ENCODE assay signal across 14 mouse cellular contexts in genomic region chr3:68975533-68976490, GRCm38 (mm10). TPM values are rescaled to one million over a fixed set of nuclear protein-coding genes. Genes with fewer than 3 reads are reported as not detected.
DNase-seq lines count a peak whose midpoint lies in the region; ATAC-seq and TF ChIP-seq lines count a peak whose summit lies in the region.
"Had no signal": no experiment of that assay in that cellular context is flagged by ENCODE, and none has a peak within 500 bp of the region (broad histone marks: within the 10 kb centered on the region; RNA-seq: fewer than 3 reads in every experiment).

No protein-coding gene starts in this region.

- H3K79me2 ChIP-seq in MEL (ENCODE audit: control insufficient read depth, insufficient read depth, low read length, poor library complexity) = no peaks in the 10 kb centered on the region

- peaks cover 43% of the 10 kb centered on the region for H3K4me1 ChIP-seq in heart, embryonic 13.5 days
- peaks cover 15 to 17% of the 10 kb centered on the region in 2 experiments for H3K4me1 ChIP-seq in MEL (ENCODE audit: control insufficient read depth in 1 of 2, insufficient read depth in 2 of 2, low read length in 2 of 2)
- peaks cover 12% of the 10 kb centered on the region; the same call in 1 of the 2 replicates for H3K4me1 ChIP-seq in embryonic facial prominence, embryonic 14.5 days (ENCODE audit: control insufficient read depth, insufficient read depth, low read length)
- H3K4me1 ChIP-seq in liver, embryonic 12.5 days = peaks cover 57% of the 10 kb centered on the region
- H3K4me1 ChIP-seq in midbrain, embryonic 13.5 days (replicated peaks) = no peaks in the 10 kb centered on the region

- no peak for TF ChIP-seq POLR2A in MEL (IDR thresholded peaks at IDR 0.05; ENCODE audit: control insufficient read depth in 1 of 2, insufficient read depth in 1 of 2, low read depth in 1 of 2, low read length in 2 of 2, poor library complexity in 1 of 2)

- no peak for TF ChIP-seq RAD21 in MEL (IDR thresholded peaks at IDR 0.05; ENCODE audit: low read depth, low read length)

- 0 out of 6 replicates have a peak, but pooled peaks of 1 of the 3 experiments have one; percentile 10 for TF ChIP-seq CTCF in MEL (IDR thresholded peaks at IDR 0.05 in 2 of 3, conservative IDR thresholded peaks at IDR 0.05 in 1 of 3; ENCODE audit: control insufficient read depth in 1 of 3, insufficient read depth in 1 of 3, low read depth in 2 of 3, low read length in 3 of 3, poor library complexity in 1 of 3, severe bottlenecking in 1 of 3)

- no peak overlapping the region for H3K9ac ChIP-seq in heart, embryonic 13.5 days
- 0 out of 2 replicates have a peak overlapping the region, but pooled peaks have one; percentile 5 for H3K9ac ChIP-seq in MEL (ENCODE audit: control insufficient read depth, low read depth, low read length, poor library complexity, severe bottlenecking)
- no peak overlapping the region for H3K9ac ChIP-seq in embryonic facial prominence, embryonic 14.5 days (ENCODE audit: low read depth, low read length)
- peak overlapping the region; percentile 47 for H3K9ac ChIP-seq in liver, embryonic 12.5 days
- no peak overlapping the region for H3K9ac ChIP-seq in midbrain, embryonic 13.5 days (replicated peaks)
- H3K9ac ChIP-seq: embryonic facial prominence, embryonic 12.5 days; lung, embryonic 14.5 days had no signal

- H3K9me3 ChIP-seq in heart, embryonic 13.5 days = no peaks in the 10 kb centered on the region
- no peaks in the 10 kb centered on the region for H3K9me3 ChIP-seq in MEL (replicated peaks; ENCODE audit: insufficient read depth, low read length)
- H3K9me3 ChIP-seq in embryonic facial prominence, embryonic 14.5 days (ENCODE audit: control insufficient read depth, low read length) = no peaks in the 10 kb centered on the region
- H3K9me3 ChIP-seq in liver, embryonic 12.5 days (replicated peaks) = no peaks in the 10 kb centered on the region
- H3K9me3 ChIP-seq in midbrain, embryonic 13.5 days = no peaks in the 10 kb centered on the region
- H3K9me3 ChIP-seq: embryonic facial prominence, embryonic 12.5 days had no signal

- no peak overlapping the region for H3K4me2 ChIP-seq in heart, embryonic 13.5 days
- H3K4me2 ChIP-seq in embryonic facial prominence, embryonic 14.5 days (ENCODE audit: low read depth, low read length) = no peak overlapping the region
- peak overlapping the region; percentile 56 for H3K4me2 ChIP-seq in liver, embryonic 12.5 days
- no peak overlapping the region for H3K4me2 ChIP-seq in midbrain, embryonic 13.5 days (replicated peaks)
- H3K4me2 ChIP-seq: embryonic facial prominence, embryonic 12.5 days; lung, embryonic 14.5 days had no signal

- no peaks in the 10 kb centered on the region for H3K27me3 ChIP-seq in heart, embryonic 13.5 days (replicated peaks)
- no peaks in the 10 kb centered on the region for H3K27me3 ChIP-seq in MEL (ENCODE audit: control insufficient read depth in 1 of 2, insufficient read depth in 2 of 2, low read length in 2 of 2)
- no peaks in the 10 kb centered on the region for H3K27me3 ChIP-seq in embryonic facial prominence, embryonic 14.5 days (replicated peaks; ENCODE audit: control insufficient read depth, insufficient read depth, low read length)
- H3K27me3 ChIP-seq in liver, embryonic 12.5 days (replicated peaks) = no peaks in the 10 kb centered on the region
- H3K27me3 ChIP-seq in midbrain, embryonic 13.5 days = no peaks in the 10 kb centered on the region
- H3K27me3 ChIP-seq: embryonic facial prominence, embryonic 12.5 days had no signal

- TF ChIP-seq EP300 in MEL (IDR thresholded peaks at IDR 0.05; ENCODE audit: low read depth in 1 of 2, low read length in 2 of 2) = no peak

- H3K4me3 ChIP-seq in heart, embryonic 13.5 days = no peak overlapping the region
- no peak overlapping the region for H3K4me3 ChIP-seq in MEL (ENCODE audit: control insufficient read depth in 1 of 2, insufficient read depth in 1 of 2, low read depth in 2 of 2, low read length in 2 of 2)
- H3K4me3 ChIP-seq in embryonic facial prominence, embryonic 14.5 days (ENCODE audit: low read depth, low read length) = no peak overlapping the region
- no peak overlapping the region for H3K4me3 ChIP-seq in liver, embryonic 12.5 days
- no peak overlapping the region for H3K4me3 ChIP-seq in midbrain, embryonic 13.5 days (replicated peaks)
- H3K4me3 ChIP-seq: embryonic facial prominence, embryonic 12.5 days had no signal

- H3K36me3 ChIP-seq in heart, embryonic 13.5 days = peaks cover 5% of the 10 kb centered on the region; the same call in 1 of the 2 replicates
- H3K36me3 ChIP-seq in MEL (ENCODE audit: control insufficient read depth in 1 of 2, insufficient read depth in 2 of 2, low read length in 2 of 2) = peaks cover 0 to 32% of the 10 kb centered on the region in 2 experiments; a peak in 2 of 4 replicates
- H3K36me3 ChIP-seq in embryonic facial prominence, embryonic 14.5 days (ENCODE audit: control insufficient read depth, insufficient read depth, low read length) = 0 out of 2 replicates have a peak, but pooled peaks cover 10% of the 10 kb centered on the region
- 0 out of 2 replicates have a peak, but pooled peaks cover 6% of the 10 kb centered on the region for H3K36me3 ChIP-seq in liver, embryonic 12.5 days
- 0 out of 2 replicates have a peak, but pooled peaks cover 2% of the 10 kb centered on the region for H3K36me3 ChIP-seq in midbrain, embryonic 13.5 days
- H3K36me3 ChIP-seq: embryonic facial prominence, embryonic 12.5 days had no signal

- no peak for DNase-seq in heart, adult 8-10 months (ENCODE audit: low spot score)
- peak; percentile 59 for DNase-seq in MEL (ENCODE audit: low read depth, low spot score)
- peak; percentile 26 for DNase-seq in embryonic facial prominence, embryonic 14.5 days (ENCODE audit: low spot score)
- no peak for DNase-seq in left cerebral cortex, postnatal 10 days (ENCODE audit: extremely low spot score in 1 of 2, low spot score in 2 of 2)
- DNase-seq in cerebellum, postnatal 14 days = no peak
- DNase-seq: adrenal gland, postnatal 36 days; gastrocnemius, postnatal 36 days; kidney, postnatal 25 days; right cerebral cortex, postnatal 14 days had no signal

- WGBS in heart, embryonic 13.5 days = 59% methylated on average over 9 of the region's 9 CpGs
- whole genome bisulfite sequencing in embryonic facial prominence, embryonic 14.5 days = 48% methylated on average over 9 of the region's 9 CpGs
- WGBS in liver, embryonic 12.5 days (ENCODE audit: insufficient replicate concordance) = 26% methylated on average over 9 of the region's 9 CpGs
- 55% methylated on average over 9 of the region's 9 CpGs for WGBS in midbrain, embryonic 13.5 days

- ATAC-seq in heart, embryonic 13.5 days (ENCODE audit: extremely low read depth, insufficient number of reproducible peaks, low FRiP score, low TSS enrichment) = no peak
- ATAC-seq in embryonic facial prominence, embryonic 14.5 days (ENCODE audit: low read depth) = no peak
- peak; percentile 96 for ATAC-seq in liver, embryonic 12.5 days
- ATAC-seq in midbrain, embryonic 13.5 days = no peak

- H3K27ac ChIP-seq in heart, embryonic 13.5 days (replicated peaks) = peak overlapping the region; percentile 61; the same call in 1 of the 2 replicates
- peak overlapping the region; percentile 55 for H3K27ac ChIP-seq in MEL (ENCODE audit: control insufficient read depth, low read depth, low read length)
- H3K27ac ChIP-seq in embryonic facial prominence, embryonic 14.5 days (replicated peaks; ENCODE audit: low read depth, low read length) = peak overlapping the region; percentile 65; the same call in 1 of the 2 replicates
- H3K27ac ChIP-seq in liver, embryonic 12.5 days = peak overlapping the region; percentile 86
- H3K27ac ChIP-seq in midbrain, embryonic 13.5 days = no peak overlapping the region
- H3K27ac ChIP-seq: embryonic facial prominence, embryonic 12.5 days had no signal

- intact Hi-C loops in left cerebral cortex, postnatal 10 days (cut with DNase I) = no loop called here

TF ChIP-seq in MEL, 35 proteins besides CTCF, POLR2A, EP300 and RAD21:
- TF ChIP-seq MXI1 (IDR thresholded peaks at IDR 0.05; ENCODE audit: low read depth, low read length) (peak; percentile 31; the same call in 1 of the 2 replicates), ETS1 (IDR thresholded peaks at IDR 0.05; ENCODE audit: low read depth, low read length) (peak; percentile 81), CHD1 (IDR thresholded peaks at IDR 0.05; ENCODE audit: low read depth, low read length) (no peak), GATA1 (IDR thresholded peaks at IDR 0.05; ENCODE audit: low read depth, low read length) (peak; percentile 38; the same call in 1 of the 2 replicates), TCF12 (IDR thresholded peaks at IDR 0.05; ENCODE audit: low read depth, low read length) (peak; percentile 56; the same call in 1 of the 2 replicates), ZNF384 (IDR thresholded peaks at IDR 0.05; ENCODE audit: low read depth, low read length) (peak; percentile 88), USF2 (IDR thresholded peaks at IDR 0.05; ENCODE audit: borderline replicate concordance in 1 of 2, insufficient read depth in 1 of 2, low read depth in 1 of 2, low read length in 2 of 2) (no peak), MAZ (IDR thresholded peaks at IDR 0.05; ENCODE audit: low read depth, low read length) (no peak)

RNA-seq across cellular contexts. Expression of gene Ift80, which starts 28.6 kb away (rescaled TPM):
- polyA plus RNA-seq in heart, embryonic 13.5 days (2015; fragmentation: Nextera tagmentation; extraction: Ambion mirVana) = 7.4 and 8.8 TPM in 2 replicates
- total RNA-seq in heart, adult 8-10 months (2022) = 1 to 10 TPM; 3.9 to 8.2 (median 5.2) TPM
- total RNA-seq in MEL (2012; rRNA removed) = 4.6 and 6.3 TPM in 2 replicates
- polyA plus RNA-seq in MEL (2012; ENCODE audit: insufficient read depth in 1 of 2, insufficient read length in 2 of 2, low read depth in 1 of 2, low replicate concordance in 2 of 2, missing spikeins in 1 of 2) = 1 to 10 TPM in 1 of 2 experiments, not detected in 1; 8.4 TPM
- 17.5 and 18.3 TPM in 2 replicates for polyA plus RNA-seq in embryonic facial prominence, embryonic 14.5 days (2014; fragmentation: Nextera tagmentation; extraction: Ambion mirVana)
- 6.8 and 7.1 TPM in 2 replicates for polyA plus RNA-seq in liver, embryonic 12.5 days (2016; fragmentation: Nextera tagmentation; extraction: Ambion mirVana)
- 10.0 and 11.4 TPM in 2 replicates for polyA plus RNA-seq in midbrain, embryonic 13.5 days (2015; fragmentation: Nextera tagmentation; extraction: Ambion mirVana)
- total RNA-seq in left cerebral cortex, postnatal 10 days (2021) = 10 to 100 TPM; 11.8 to 12.4 TPM

RNA-seq across cellular contexts. Expression of gene Smc4, which starts 28.7 kb away (rescaled TPM):
- 145 and 155 TPM in 2 replicates for polyA plus RNA-seq in heart, embryonic 13.5 days (2015; fragmentation: Nextera tagmentation; extraction: Ambion mirVana)
- 10 to 100 TPM; 10.0 to 12.2 (median 11.4) TPM for total RNA-seq in heart, adult 8-10 months (2022)
- 75.9 and 86.7 TPM in 2 replicates for total RNA-seq in MEL (2012; rRNA removed)
- 1,000 to 10,000 TPM in 1 of 2 experiments, 10 to 100 TPM in 1; 88.7 to 1,112 TPM for polyA plus RNA-seq in MEL (2012; ENCODE audit: insufficient read depth in 1 of 2, insufficient read length in 2 of 2, low read depth in 1 of 2, low replicate concordance in 2 of 2, missing spikeins in 1 of 2)
- polyA plus RNA-seq in embryonic facial prominence, embryonic 14.5 days (2014; fragmentation: Nextera tagmentation; extraction: Ambion mirVana) = 121 and 127 TPM in 2 replicates
- 178 and 181 TPM in 2 replicates for polyA plus RNA-seq in liver, embryonic 12.5 days (2016; fragmentation: Nextera tagmentation; extraction: Ambion mirVana)
- polyA plus RNA-seq in midbrain, embryonic 13.5 days (2015; fragmentation: Nextera tagmentation; extraction: Ambion mirVana) = 91.4 and 94.1 TPM in 2 replicates
- 10 to 100 TPM in 1 of 2 experiments, 1 to 10 TPM in 1; 9.2 to 11.9 TPM for total RNA-seq in left cerebral cortex, postnatal 10 days (2021)

Comparison
In these comparisons a context has a peak if more than half of its experiments do, and no peak if none do; other contexts are left out.
1. H3K9ac ChIP-seq: peak in MEL (single experiment) and liver, embryonic 12.5 days (single experiment); none in heart, embryonic 13.5 days (single experiment), embryonic facial prominence, embryonic 14.5 days (single experiment) and midbrain, embryonic 13.5 days (single experiment).
2. DNase-seq: peak in MEL (single experiment) and embryonic facial prominence, embryonic 14.5 days (single experiment); none in heart, adult 8-10 months (single experiment), left cerebral cortex, postnatal 10 days (0 of 2) and cerebellum, postnatal 14 days (0 of 2).